Mouse (Mus musculus) bone marrow, adult 2 months (tissue): Measurements from ENCODE around the gene H2-DMb1. TPM values are rescaled to one million over a fixed set of nuclear protein-coding genes. Genes with fewer than 3 reads are reported as not detected.

Experiments
- H3K27ac ChIP-seq: fragments of 200-500 bp; 2 replicates; pipeline ENCODE4 v1.5.1; 2012; ENCODE audit warnings: low read depth, mild to moderate bottlenecking, control low read depth, inconsistent platforms, low read length; ENCODE audit not compliant: control insufficient read depth, poor library complexity, insufficient read depth
- H3K4me1 ChIP-seq: fragments of 200-500 bp; 2 replicates; pipeline ENCODE4 v1.6.1; 2011; ENCODE audit warnings: low read length; ENCODE audit not compliant: control insufficient read depth, insufficient read depth
- H3K4me3 ChIP-seq: fragments of 200-500 bp; replicated peaks from 2 replicates; pipeline ENCODE3; 2011; ENCODE audit warnings: mild to moderate bottlenecking, low read depth, low read length, control low read depth; ENCODE audit not compliant: control insufficient read depth
- CTCF ChIP-seq: fragments of 200-500 bp; IDR thresholded peaks from 2 replicates; pipeline ENCODE4 v1.5.1; 2011; ENCODE audit warnings: low read length, control low read depth; ENCODE audit not compliant: control insufficient read depth, insufficient read depth
- POLR2A ChIP-seq: fragments of 200-500 bp; IDR thresholded peaks from 2 replicates; pipeline ENCODE4 v1.6.1; 2011; ENCODE audit warnings: low read depth, mild to moderate bottlenecking, control low read depth, low read length, borderline replicate concordance; ENCODE audit not compliant: control insufficient read depth
- WGBS: fragments of 180-500 bp; shearing (Covaris S2); methylation state at CpG from one replicate; pipeline ENCODE4 v1.1.7; 2018; 5-methylcytosine and 5-hydroxymethylcytosine counted together
- polyA plus RNA-seq: library from polyadenylated mRNA; stranded (reverse); fragments of >200 nt; gene quantifications from 2 replicates; pipeline ENCODE4 v1.2.4, GENCODE M21; 2011; ENCODE audit warnings: low replicate concordance; ENCODE audit not compliant: missing spikeins, insufficient read depth, insufficient read length

The H2-DMb1 gene
- polyA plus RNA-seq, 1 experiment = 59.8 TPM

DNA sequence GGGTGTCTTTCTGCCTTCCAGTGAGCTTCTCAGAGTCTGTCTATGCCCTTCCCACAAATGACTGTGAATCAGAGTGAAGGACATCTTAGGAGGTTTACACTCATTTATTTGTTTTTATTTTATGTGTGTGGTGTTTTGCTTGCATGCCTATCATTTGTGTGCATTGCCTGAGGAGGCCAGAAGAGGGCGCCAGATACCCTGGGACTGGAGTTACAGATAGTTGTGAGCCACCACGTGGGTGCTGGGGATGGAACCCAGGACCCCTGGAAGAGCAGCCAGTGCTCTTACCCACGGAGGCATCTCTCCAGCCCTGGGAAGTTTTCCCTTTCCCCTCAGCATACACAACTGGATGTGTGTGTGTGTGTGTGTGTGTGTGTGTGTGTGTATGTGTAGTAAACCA is 56.8 kb downstream of the H2-DMb1 start:
- WGBS = 64% methylated on average over 3 of the region's 3 CpGs
- Histone ChIP-seq H3K27ac (no peak overlapping the region), H3K4me3 (no peak overlapping the region), H3K4me1 (peaks cover 10% of the 10 kb centered on the region; the same call in 1 of the 2 replicates)
- TF ChIP-seq POLR2A (no peak), CTCF (peak; percentile 64)

Other genes with a start within 250 kb of the H2-DMb1 start
- gene Platr17, start 247.9 kb upstream of the H2-DMb1 start, polyA plus RNA-seq = 1.2 and 1.9 TPM in 2 replicates
- gene Daxx, start 243.7 kb upstream of the H2-DMb1 start, polyA plus RNA-seq = 26.4 and 42.3 TPM in 2 replicates
- 75.8 and 87.3 TPM in 2 replicates for gene Tapbp, start 237.2 kb upstream of the H2-DMb1 start, polyA plus RNA-seq
- 21.2 and 26.3 TPM in 2 replicates for gene Zbtb22, start 237.2 kb upstream of the H2-DMb1 start, polyA plus RNA-seq
- 91.8 and 173 TPM in 2 replicates for gene Rgl2, start 223.5 kb upstream of the H2-DMb1 start, polyA plus RNA-seq
- gene Pfdn6, start 212.7 kb upstream of the H2-DMb1 start, polyA plus RNA-seq = 75.9 and 89.6 TPM in 2 replicates
- gene Wdr46, start 212.4 kb upstream of the H2-DMb1 start, polyA plus RNA-seq = 20.4 and 21.4 TPM in 2 replicates
- 1.9 and 4.1 TPM in 2 replicates for gene B3galt4, start 201.6 kb upstream of the H2-DMb1 start, polyA plus RNA-seq
- gene Vps52, start 197.3 kb upstream of the H2-DMb1 start, polyA plus RNA-seq = 13.7 and 23.1 TPM in 2 replicates
- gene Rps18, start 197.1 kb upstream of the H2-DMb1 start, polyA plus RNA-seq = 1,108 and 1,335 TPM in 2 replicates
- gene H2-K1, start 152.7 kb upstream of the H2-DMb1 start, polyA plus RNA-seq = 698 and 1,240 TPM in 2 replicates
- gene Ring1, start 128.4 kb upstream of the H2-DMb1 start, polyA plus RNA-seq = 9.0 and 35.7 TPM in 2 replicates
- 120 and 165 TPM in 2 replicates for gene H2-Ke6, start 125.0 kb upstream of the H2-DMb1 start, polyA plus RNA-seq
- gene Slc39a7, start 121.4 kb upstream of the H2-DMb1 start, polyA plus RNA-seq = 51.4 and 84.6 TPM in 2 replicates
- 36.0 and 70.9 TPM in 2 replicates for gene Rxrb, start 121.3 kb upstream of the H2-DMb1 start, polyA plus RNA-seq
- 10.7 and 12.6 TPM in 2 replicates for gene Col11a2, start 113.6 kb upstream of the H2-DMb1 start, polyA plus RNA-seq
- 3.9 and 6.3 TPM in 2 replicates for gene H2-Oa, start 60.7 kb upstream of the H2-DMb1 start, polyA plus RNA-seq
- gene H2-DMa, start 33.5 kb upstream of the H2-DMb1 start, polyA plus RNA-seq = 14.2 and 38.5 TPM in 2 replicates
- gene Brd2, start 30.4 kb upstream of the H2-DMb1 start, polyA plus RNA-seq = 118 and 172 TPM in 2 replicates
- gene H2-DMb2, start 9.8 kb upstream of the H2-DMb1 start, polyA plus RNA-seq = 24.3 and 38.9 TPM in 2 replicates
- 34.1 and 55.9 TPM in 2 replicates for gene Tap1, start 34.5 kb downstream of the H2-DMb1 start, polyA plus RNA-seq
- 111 and 156 TPM in 2 replicates for gene Psmb9, start 34.7 kb downstream of the H2-DMb1 start, polyA plus RNA-seq
- 35.3 and 68.8 TPM in 2 replicates for gene Psmb8, start 44.6 kb downstream of the H2-DMb1 start, polyA plus RNA-seq
- 50.7 and 54.8 TPM in 2 replicates for gene Tap2, start 50.5 kb downstream of the H2-DMb1 start, polyA plus RNA-seq
- 30.9 and 72.2 TPM in 2 replicates for gene H2-Ob, start 85.8 kb downstream of the H2-DMb1 start, polyA plus RNA-seq
- gene H2-Ab1, start 104.6 kb downstream of the H2-DMb1 start, polyA plus RNA-seq = 73.7 and 175 TPM in 2 replicates
- 65.0 and 143 TPM in 2 replicates for gene H2-Aa, start 134.8 kb downstream of the H2-DMb1 start, polyA plus RNA-seq
- gene H2-Eb1, start 152.8 kb downstream of the H2-DMb1 start, polyA plus RNA-seq = 32.6 and 82.7 TPM in 2 replicates
- gene H2-Eb2, start 172.6 kb downstream of the H2-DMb1 start, polyA plus RNA-seq = 0.29 and 0.60 TPM in 2 replicates
- gene Btnl2, start 201.8 kb downstream of the H2-DMb1 start, polyA plus RNA-seq = 1.1 and 1.8 TPM in 2 replicates
- gene Btnl1, start 224.1 kb downstream of the H2-DMb1 start, polyA plus RNA-seq = not detected in 2 replicates
- 0.92 and 3.7 TPM in 2 replicates for gene BC051142, start 245.7 kb downstream of the H2-DMb1 start, polyA plus RNA-seq